Mouse (Mus musculus): Measurements from ENCODE around the gene Nxnl2. TPM values are rescaled to one million over a fixed set of nuclear protein-coding genes. Genes with fewer than 3 reads are reported as not detected.
A peak's percentile ranks its signal among the peaks of the same experiment; 100 is the strongest.

Gene Nxnl2
- polyA plus RNA-seq, 1 experiment from 2014 or later, result 1.3 TPM

GRCm38 (mm10) chr13:51161672-51162071, 9.2 kb upstream of the Nxnl2 start:
- no peak for ATAC-seq (ENCODE audit: low FRiP score, low TSS enrichment)
- H3K27ac ChIP-seq (replicated peaks; ENCODE audit: low read depth, low read length), result no peak overlapping the region
- no peaks in the 10 kb centered on the region for H3K27me3 ChIP-seq (ENCODE audit: control insufficient read depth, insufficient read depth, low read length)
- H3K9me3 ChIP-seq (ENCODE audit: control insufficient read depth, low read length), result no peaks in the 10 kb centered on the region
- no peaks in the 10 kb centered on the region for H3K4me1 ChIP-seq (ENCODE audit: control insufficient read depth, insufficient read depth, low read length)
- H3K9ac ChIP-seq (replicated peaks; ENCODE audit: low read length), result no peak overlapping the region
- no peak overlapping the region for H3K4me3 ChIP-seq (replicated peaks; ENCODE audit: low read depth, low read length)
- H3K36me3 ChIP-seq (ENCODE audit: control insufficient read depth, insufficient read depth, low read length), result no peaks in the 10 kb centered on the region
- no peak for DNase-seq
- no peak overlapping the region for H3K4me2 ChIP-seq (ENCODE audit: low read length)
- 84% methylated on average over 2 of the region's 2 CpGs for WGBS

- Histone ChIP-seq H3K4me2 (ENCODE audit: low read length) (no peak overlapping the region), H3K4me1 (ENCODE audit: control insufficient read depth, insufficient read depth, low read length) (no peaks in the 10 kb centered on the region), H3K27ac (replicated peaks; ENCODE audit: low read depth, low read length) (no peak overlapping the region), H3K9ac (replicated peaks; ENCODE audit: low read length) (no peak overlapping the region), H3K36me3 (ENCODE audit: control insufficient read depth, insufficient read depth, low read length) (no peaks in the 10 kb centered on the region), H3K9me3 (ENCODE audit: control insufficient read depth, low read length) (no peaks in the 10 kb centered on the region), H3K27me3 (ENCODE audit: control insufficient read depth, insufficient read depth, low read length) (no peaks in the 10 kb centered on the region), H3K4me3 (replicated peaks; ENCODE audit: low read depth, low read length) (no peak overlapping the region)
- WGBS, result 87% methylated on average over 6 of the region's 6 CpGs
- DNase-seq (no peak), ATAC-seq (ENCODE audit: low FRiP score, low TSS enrichment) (no peak)
These were observed 8.6 kb upstream of the Nxnl2 start for GRCm38 (mm10) chr13:51162246-51162645.

GRCm38 (mm10) chr13:51166711-51167110, 4.1 kb upstream of the Nxnl2 start:
- Histone ChIP-seq H3K4me2 (ENCODE audit: low read length) (no peak overlapping the region), H3K9ac (replicated peaks; ENCODE audit: low read length) (no peak overlapping the region), H3K27me3 (ENCODE audit: control insufficient read depth, insufficient read depth, low read length) (peaks cover 7% of the 10 kb centered on the region), H3K27ac (replicated peaks; ENCODE audit: low read depth, low read length) (no peak overlapping the region), H3K36me3 (ENCODE audit: control insufficient read depth, insufficient read depth, low read length) (no peaks in the 10 kb centered on the region), H3K4me3 (replicated peaks; ENCODE audit: low read depth, low read length) (no peak overlapping the region), H3K4me1 (ENCODE audit: control insufficient read depth, insufficient read depth, low read length) (peaks cover 13% of the 10 kb centered on the region), H3K9me3 (ENCODE audit: control insufficient read depth, low read length) (no peaks in the 10 kb centered on the region)
- DNase-seq, result no peak
- WGBS, result 81% methylated on average over 11 of the region's 11 CpGs
- no peak for ATAC-seq (ENCODE audit: low FRiP score, low TSS enrichment)

- Histone ChIP-seq H3K4me3 (replicated peaks; ENCODE audit: low read depth, low read length) (no peak overlapping the region), H3K27me3 (ENCODE audit: control insufficient read depth, insufficient read depth, low read length) (peaks cover 12% of the 10 kb centered on the region), H3K4me1 (ENCODE audit: control insufficient read depth, insufficient read depth, low read length) (peaks cover 20% of the 10 kb centered on the region), H3K9ac (replicated peaks; ENCODE audit: low read length) (no peak overlapping the region), H3K4me2 (ENCODE audit: low read length) (peak overlapping the region; percentile 90), H3K36me3 (ENCODE audit: control insufficient read depth, insufficient read depth, low read length) (no peaks in the 10 kb centered on the region), H3K27ac (replicated peaks; ENCODE audit: low read depth, low read length) (no peak overlapping the region), H3K9me3 (ENCODE audit: control insufficient read depth, low read length) (no peaks in the 10 kb centered on the region)
- DNase-seq, result no peak
- WGBS, result 38% methylated on average over 11 of the region's 11 CpGs
- ATAC-seq (ENCODE audit: low FRiP score, low TSS enrichment), result no peak
These were observed 607 bp upstream of the Nxnl2 start for GRCm38 (mm10) chr13:51170215-51170614.

- Histone ChIP-seq H3K4me3 (replicated peaks; ENCODE audit: low read depth, low read length) (no peak overlapping the region), H3K4me2 (ENCODE audit: low read length) (no peak overlapping the region), H3K27ac (replicated peaks; ENCODE audit: low read depth, low read length) (no peak overlapping the region), H3K27me3 (ENCODE audit: control insufficient read depth, insufficient read depth, low read length) (peaks cover 12% of the 10 kb centered on the region), H3K4me1 (ENCODE audit: control insufficient read depth, insufficient read depth, low read length) (peaks cover 20% of the 10 kb centered on the region), H3K36me3 (ENCODE audit: control insufficient read depth, insufficient read depth, low read length) (no peaks in the 10 kb centered on the region), H3K9me3 (ENCODE audit: control insufficient read depth, low read length) (no peaks in the 10 kb centered on the region), H3K9ac (replicated peaks; ENCODE audit: low read length) (no peak overlapping the region)
- DNase-seq, result peak; percentile 68
- 39% methylated on average over 7 of the region's 7 CpGs for WGBS
- ATAC-seq (ENCODE audit: low FRiP score, low TSS enrichment), result no peak
These were observed 1.8 kb downstream of the Nxnl2 start for GRCm38 (mm10) chr13:51172601-51173000.

GRCm38 (mm10) chr13:51178932-51179331, 8.1 kb downstream of the Nxnl2 start:
- 89% methylated on average over 10 of the region's 10 CpGs for WGBS

GRCm38 (mm10) chr13:51179362-51179761, 8.5 kb downstream of the Nxnl2 start:
- no peaks in the 10 kb centered on the region for H3K36me3 ChIP-seq (ENCODE audit: control insufficient read depth, insufficient read depth, low read length)
- no peaks in the 10 kb centered on the region for H3K4me1 ChIP-seq (ENCODE audit: control insufficient read depth, insufficient read depth, low read length)
- DNase-seq (no peak), ATAC-seq (ENCODE audit: low FRiP score, low TSS enrichment) (no peak)
- H3K9me3 ChIP-seq (ENCODE audit: control insufficient read depth, low read length), result no peaks in the 10 kb centered on the region
- no peak overlapping the region for H3K4me3 ChIP-seq (replicated peaks; ENCODE audit: low read depth, low read length)
- no peak overlapping the region for H3K27ac ChIP-seq (replicated peaks; ENCODE audit: low read depth, low read length)
- no peaks in the 10 kb centered on the region for H3K27me3 ChIP-seq (ENCODE audit: control insufficient read depth, insufficient read depth, low read length)
- no peak overlapping the region for H3K9ac ChIP-seq (replicated peaks; ENCODE audit: low read length)
- WGBS, result 69% methylated on average over 3 of the region's 3 CpGs
- H3K4me2 ChIP-seq (ENCODE audit: low read length), result no peak overlapping the region

More at GRCm38 (mm10) chr13:51178932-51179331, 8.1 kb downstream of the Nxnl2 start:
- Histone ChIP-seq H3K9ac (replicated peaks; ENCODE audit: low read length) (no peak overlapping the region), H3K4me3 (replicated peaks; ENCODE audit: low read depth, low read length) (no peak overlapping the region), H3K4me1 (ENCODE audit: control insufficient read depth, insufficient read depth, low read length) (no peaks in the 10 kb centered on the region), H3K27me3 (ENCODE audit: control insufficient read depth, insufficient read depth, low read length) (no peaks in the 10 kb centered on the region), H3K27ac (replicated peaks; ENCODE audit: low read depth, low read length) (no peak overlapping the region), H3K9me3 (ENCODE audit: control insufficient read depth, low read length) (no peaks in the 10 kb centered on the region), H3K4me2 (ENCODE audit: low read length) (no peak overlapping the region), H3K36me3 (ENCODE audit: control insufficient read depth, insufficient read depth, low read length) (no peaks in the 10 kb centered on the region)
- ATAC-seq (ENCODE audit: low FRiP score, low TSS enrichment) (no peak), DNase-seq (no peak)

GRCm38 (mm10) chr13:51182236-51182635, 11.4 kb downstream of the Nxnl2 start:
- ATAC-seq (ENCODE audit: low FRiP score, low TSS enrichment), result no peak
- Histone ChIP-seq H3K9me3 (ENCODE audit: control insufficient read depth, low read length) (no peaks in the 10 kb centered on the region), H3K4me2 (ENCODE audit: low read length) (no peak overlapping the region), H3K4me3 (replicated peaks; ENCODE audit: low read depth, low read length) (no peak overlapping the region), H3K4me1 (ENCODE audit: control insufficient read depth, insufficient read depth, low read length) (no peaks in the 10 kb centered on the region), H3K9ac (replicated peaks; ENCODE audit: low read length) (no peak overlapping the region), H3K27ac (replicated peaks; ENCODE audit: low read depth, low read length) (no peak overlapping the region), H3K27me3 (ENCODE audit: control insufficient read depth, insufficient read depth, low read length) (no peaks in the 10 kb centered on the region), H3K36me3 (ENCODE audit: control insufficient read depth, insufficient read depth, low read length) (no peaks in the 10 kb centered on the region)
- 81% methylated on average over 7 of the region's 7 CpGs for WGBS
- DNase-seq, result no peak

- no peaks in the 10 kb centered on the region for H3K9me3 ChIP-seq (ENCODE audit: control insufficient read depth, low read length)
- H3K9ac ChIP-seq (replicated peaks; ENCODE audit: low read length), result no peak overlapping the region
- no peak overlapping the region for H3K4me3 ChIP-seq (replicated peaks; ENCODE audit: low read depth, low read length)
- 87% methylated on average over 3 of the region's 3 CpGs for WGBS
- no peak overlapping the region for H3K27ac ChIP-seq (replicated peaks; ENCODE audit: low read depth, low read length)
- no peaks in the 10 kb centered on the region for H3K36me3 ChIP-seq (ENCODE audit: control insufficient read depth, insufficient read depth, low read length)
- H3K4me2 ChIP-seq (ENCODE audit: low read length), result no peak overlapping the region
- H3K4me1 ChIP-seq (ENCODE audit: control insufficient read depth, insufficient read depth, low read length), result no peaks in the 10 kb centered on the region
- DNase-seq, result no peak
- H3K27me3 ChIP-seq (ENCODE audit: control insufficient read depth, insufficient read depth, low read length), result no peaks in the 10 kb centered on the region
- no peak for ATAC-seq (ENCODE audit: low FRiP score, low TSS enrichment)
These were observed 14.1 kb downstream of the Nxnl2 start for GRCm38 (mm10) chr13:51184896-51185295.

All from midbrain, embryonic 14.5 days (tissue).